Mouse (Mus musculus): ENCODE results near the gene N4bp2l2.

DNA sequence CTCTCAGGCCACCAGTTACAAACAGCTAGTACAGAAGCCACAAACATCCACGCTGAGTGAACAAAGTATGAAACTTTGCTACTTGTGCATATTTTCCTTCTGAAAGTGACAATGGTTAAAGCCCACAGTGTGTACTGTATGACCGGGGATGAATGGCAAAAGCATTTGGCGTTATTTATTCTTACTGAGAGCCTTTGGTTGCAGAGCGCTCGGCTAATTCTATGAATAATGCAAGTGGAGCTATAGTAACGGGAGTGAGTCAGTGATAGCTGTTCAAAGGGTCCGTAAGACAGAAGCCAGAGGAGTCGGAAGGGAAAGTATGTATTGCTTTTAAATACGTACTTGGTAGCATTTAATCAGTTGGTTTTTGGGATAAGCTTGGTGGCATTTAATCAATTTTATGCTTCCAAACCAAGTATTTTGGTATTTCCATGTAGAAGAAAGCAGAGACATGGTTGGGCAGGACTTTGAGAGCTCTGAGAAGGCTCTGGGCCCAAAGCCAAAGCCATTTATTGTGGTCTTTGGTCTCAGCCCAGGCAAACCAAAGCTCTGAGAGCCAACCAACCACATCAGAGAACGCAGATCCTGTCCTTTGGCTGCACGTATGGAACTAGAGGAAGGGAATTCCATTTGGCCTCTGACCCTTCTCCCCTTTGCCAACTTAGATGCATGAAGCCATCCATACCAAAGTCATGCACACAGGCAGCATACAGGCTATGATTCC lies 95.3 kb downstream of the N4bp2l2 start:
- TF ChIP-seq CTCF (IDR thresholded peaks at IDR 0.05; ENCODE audit: low read depth) (no peak), EP300 (IDR thresholded peaks at IDR 0.05; ENCODE audit: low read depth) (no peak)

All from liver, embryonic 14.5 days (tissue).